Mouse (Mus musculus) heart, postnatal 25 days (tissue): ENCODE results near the gene Cluh. TPM values are rescaled to one million over a fixed set of nuclear protein-coding genes. Genes with fewer than 3 reads are reported as not detected.

Experiments used
- DNase-seq: peaks from one replicate; pipeline ENCODE4 v3.0.0; 2022; ENCODE audit warnings: low spot score
- intact Hi-C: fragments of 180-260 bp; cut with DNase I; formaldehyde crosslinking; loops from one replicate; pipeline ENCODE4 v1.15.1; 2025
- total RNA-seq, 2 experiments: library from RNA; stranded (reverse); gene quantifications; 2 replicates each; pipeline ENCODE4 v1.2.3; 2021

The Cluh gene
- total RNA-seq, 2 experiments from 2014 or later, result 208 to 227 TPM

DNA sequence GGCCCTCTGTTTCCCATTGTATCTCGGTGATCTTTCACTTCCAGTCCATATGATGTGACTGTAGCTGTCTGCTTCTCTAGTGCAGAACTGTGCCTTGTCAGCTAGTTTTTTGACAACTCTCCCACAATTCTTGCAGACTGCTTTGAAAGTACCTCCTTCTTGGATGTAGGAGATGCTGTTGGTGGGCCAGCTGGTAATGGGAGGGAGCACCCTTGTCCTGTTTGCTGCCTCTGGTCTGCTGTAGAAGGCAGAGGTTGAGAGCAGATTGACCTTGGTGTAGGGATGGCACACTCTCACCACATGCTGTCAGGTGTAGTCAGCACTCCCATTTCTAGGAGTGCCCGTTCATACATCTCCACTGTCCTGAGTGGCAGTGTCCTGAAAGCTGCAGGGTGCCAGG, 19.7 kb downstream of the Cluh start:
- intact Hi-C loops, result no loop called here
- no peak for DNase-seq

DNA sequence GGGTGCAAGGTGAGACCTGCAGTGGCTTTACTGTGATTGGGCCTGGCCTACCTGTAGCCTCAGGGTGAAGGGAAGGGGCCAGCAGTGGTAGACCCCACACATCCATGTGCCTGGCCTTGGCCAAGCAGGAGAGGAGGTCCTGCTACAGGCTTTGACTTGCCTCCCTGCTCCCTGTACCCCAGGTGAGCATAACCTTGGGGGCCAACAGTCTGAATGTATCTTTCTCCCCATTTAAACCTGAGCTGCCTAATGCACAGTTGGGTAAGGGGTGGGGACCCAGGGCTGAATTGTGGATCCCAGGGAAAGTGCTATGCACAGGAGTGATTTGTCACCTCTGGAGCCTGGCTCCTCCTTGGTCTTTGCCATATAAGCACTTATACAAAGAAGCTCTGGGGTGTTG, 20.9 kb downstream of the Cluh start:
- intact Hi-C loops, result no loop called here
- no peak for DNase-seq

DNA sequence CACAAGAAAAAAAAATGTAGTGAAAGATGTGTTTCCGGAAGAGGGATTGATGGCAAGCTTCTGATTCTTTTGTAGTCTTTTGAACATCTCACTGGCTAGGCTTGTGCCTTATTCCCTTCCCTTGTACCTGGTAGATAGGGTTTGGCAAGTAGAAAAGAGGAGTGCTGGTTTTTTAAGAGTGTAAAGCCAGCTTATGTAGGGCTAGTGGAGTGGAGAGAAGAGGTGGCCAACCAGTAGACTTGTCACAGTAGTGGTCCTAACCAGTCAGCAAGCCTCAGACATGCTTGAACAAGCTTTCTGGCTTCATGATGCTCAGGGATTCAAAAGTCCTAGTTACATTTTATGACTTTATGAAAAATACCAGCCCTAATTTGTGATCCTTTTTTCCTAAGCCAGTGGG, 21.7 kb downstream of the Cluh start:
- intact Hi-C loops, result no loop called here

DNA sequence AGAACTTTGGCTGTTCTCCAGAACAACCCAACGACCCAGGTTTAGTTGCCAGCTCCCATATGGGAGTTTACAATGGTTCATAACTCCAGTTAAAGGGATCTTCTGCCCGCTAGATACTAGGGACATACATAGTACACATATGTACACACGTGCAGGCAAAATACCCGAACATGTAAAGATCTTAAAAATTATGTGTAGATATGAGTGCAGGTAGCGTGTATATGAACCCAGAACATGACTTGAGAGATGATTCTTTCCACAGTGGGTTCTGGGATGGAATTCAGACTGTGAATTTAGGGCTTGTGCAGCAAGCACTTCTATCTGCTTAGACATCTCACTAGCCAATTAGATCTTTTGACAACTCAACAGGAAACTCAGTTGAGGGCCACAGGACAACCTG, 22.5 kb downstream of the Cluh start:
- intact Hi-C loops, result no loop called here
- no peak for DNase-seq

More for the DNA sequence above, 21.7 kb downstream of the Cluh start:
- DNase-seq, result no peak

DNA sequence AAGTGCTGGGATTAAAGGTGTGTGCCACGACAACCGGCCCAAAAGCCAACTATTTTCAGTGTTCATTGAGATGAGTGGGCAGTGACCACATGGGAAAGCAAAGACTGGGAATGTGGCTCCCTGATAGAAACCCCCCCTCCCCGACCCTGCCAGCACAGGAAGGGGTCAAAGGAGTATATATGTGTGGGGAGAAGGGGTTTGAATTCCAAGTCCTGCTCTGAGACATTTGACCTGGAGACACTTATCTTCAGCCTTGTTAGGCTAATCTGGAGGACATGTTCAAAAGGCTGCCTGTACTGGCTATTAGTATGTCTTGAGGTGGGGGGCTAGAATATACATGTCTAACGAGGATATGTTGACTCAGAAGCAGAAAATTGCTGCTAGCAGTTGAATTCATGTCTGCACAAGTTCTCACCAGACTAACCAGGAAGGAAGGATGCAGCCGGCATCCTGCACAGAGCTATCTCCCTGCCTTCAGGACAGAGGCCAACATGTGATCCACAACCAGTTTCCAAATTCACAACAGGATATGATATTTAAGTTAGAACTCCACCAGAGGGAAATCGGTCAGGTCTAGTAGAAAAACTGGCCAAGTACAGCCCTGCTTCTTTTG, 23.7 kb downstream of the Cluh start:
- intact Hi-C loops, result no loop called here
- no peak for DNase-seq

DNA sequence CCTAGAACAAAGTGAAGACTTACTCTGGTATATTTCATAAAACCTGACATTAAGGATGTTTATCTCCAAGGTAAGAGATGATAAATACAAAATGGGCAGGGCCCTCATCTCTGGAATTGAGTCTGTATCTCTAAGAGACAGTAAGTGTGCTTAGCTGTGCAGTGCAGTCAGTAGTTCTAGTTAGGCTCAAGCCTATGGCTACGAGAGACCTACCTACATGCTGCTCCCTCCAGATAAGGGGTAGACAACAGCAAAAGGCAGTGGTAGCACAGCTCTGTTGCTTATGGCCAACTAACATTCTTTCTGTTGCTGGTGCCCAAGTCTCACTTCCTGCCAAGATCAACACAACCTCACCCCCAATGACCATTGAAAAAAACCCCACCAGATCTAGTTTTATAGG, 24.3 kb downstream of the Cluh start:
- intact Hi-C loops, result no loop called here
- no peak for DNase-seq

DNA sequence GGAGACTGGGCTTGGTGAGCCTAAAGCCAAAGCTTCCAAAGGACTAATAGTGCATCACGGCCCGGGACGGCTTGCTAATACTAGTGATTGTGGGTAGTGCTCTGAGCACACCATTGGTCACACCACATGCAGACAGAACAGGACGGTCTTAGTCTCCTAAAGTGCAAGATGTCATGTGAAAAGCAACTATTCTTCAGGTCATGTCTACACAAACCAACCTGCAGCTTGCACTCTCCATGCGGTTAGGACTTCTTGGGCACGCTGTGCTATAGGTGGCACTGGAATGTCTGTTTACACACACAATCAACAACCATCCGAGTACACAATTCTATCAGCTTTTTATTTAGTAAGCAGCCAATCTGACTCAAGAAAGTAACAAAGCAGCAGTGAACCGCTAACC, 25.4 kb downstream of the Cluh start:
- intact Hi-C loops, result no loop called here

DNA sequence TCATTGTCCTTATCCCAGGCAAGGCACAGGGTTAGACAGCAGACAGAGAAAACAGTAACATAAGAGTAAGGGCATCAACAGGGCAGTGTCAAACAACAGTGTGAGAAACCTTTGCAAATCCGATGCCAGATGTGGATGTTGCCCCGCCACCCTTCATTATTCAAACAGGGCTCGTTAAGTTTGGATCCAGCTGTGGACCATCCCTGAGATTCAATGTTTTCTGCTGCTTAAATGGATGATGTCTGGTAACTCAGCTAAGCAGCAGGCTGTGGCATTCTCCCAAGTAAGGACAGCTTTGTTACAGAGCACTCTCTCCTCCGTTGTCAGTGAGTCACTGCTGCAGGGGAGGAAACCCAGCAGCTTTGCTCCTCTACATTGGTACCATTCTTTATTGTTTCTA, 25.9 kb downstream of the Cluh start:
- DNase-seq, result no peak
- intact Hi-C loops, result no loop called here

More for the DNA sequence above, 25.4 kb downstream of the Cluh start:
- DNase-seq, result no peak

DNA sequence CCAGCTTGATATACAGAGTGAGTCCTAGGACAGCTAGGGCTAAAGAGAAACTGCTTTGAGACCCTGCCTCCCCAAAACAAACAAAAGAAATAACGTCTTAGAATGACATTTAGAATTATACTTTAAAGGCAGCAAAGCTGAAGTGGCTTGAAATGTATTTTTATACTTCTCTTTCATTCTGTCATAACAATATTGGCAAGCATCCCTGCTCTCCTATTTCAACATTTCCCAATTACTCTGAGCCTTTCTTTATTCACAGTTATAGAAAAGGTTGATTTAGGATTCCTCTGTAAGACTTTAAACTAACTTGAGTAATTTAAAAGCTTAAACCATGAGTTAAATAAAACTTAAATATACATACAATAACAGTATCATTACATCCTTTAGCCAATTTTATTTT, 42.9 kb downstream of the Cluh start:
- no peak for DNase-seq
- intact Hi-C loops, result no loop called here

DNA sequence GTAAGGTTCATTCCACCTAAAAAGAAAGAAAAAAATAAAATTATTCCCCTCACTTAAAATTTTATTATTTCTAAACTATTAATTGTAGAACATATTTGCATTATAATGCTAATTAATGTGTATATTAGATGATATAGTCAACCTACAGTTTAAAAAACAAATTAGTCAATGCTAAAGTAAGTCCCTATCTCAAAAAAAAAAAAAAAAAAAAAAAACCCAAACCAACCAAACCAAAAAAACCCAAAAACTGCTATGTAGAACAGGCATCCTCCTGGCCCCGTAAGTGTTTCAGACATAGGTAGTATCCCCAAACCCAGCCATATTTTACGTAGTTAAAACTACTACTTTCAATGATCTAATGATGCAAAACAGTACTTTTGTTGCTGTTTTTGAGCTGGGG, 50.2 kb downstream of the Cluh start:
- intact Hi-C loops, result loop anchor here (5.0 kb wide), 1 partner anchor 73 kb away; the partner anchor contains the start of gene Mettl16
- no peak for DNase-seq

DNA sequence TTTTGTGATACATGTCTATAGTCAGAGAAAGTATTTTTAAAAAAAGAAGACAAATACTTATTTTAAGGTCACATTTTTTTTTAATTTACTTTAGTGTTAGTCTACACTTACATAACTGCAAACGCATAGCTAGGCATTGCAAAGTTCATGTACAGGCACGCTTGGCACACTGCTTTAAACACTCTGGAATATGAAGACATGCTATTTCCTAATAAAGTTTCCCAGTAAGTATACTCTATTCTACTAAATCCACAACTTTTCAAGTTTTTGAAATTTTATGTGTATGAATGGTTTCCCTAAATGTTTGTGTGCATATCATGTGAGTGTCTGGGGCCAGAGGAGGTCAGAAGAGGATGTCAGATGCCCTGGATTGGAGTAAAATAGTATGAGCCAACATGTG, 54.8 kb downstream of the Cluh start:
- DNase-seq, result no peak
- intact Hi-C loops, result no loop called here

DNA sequence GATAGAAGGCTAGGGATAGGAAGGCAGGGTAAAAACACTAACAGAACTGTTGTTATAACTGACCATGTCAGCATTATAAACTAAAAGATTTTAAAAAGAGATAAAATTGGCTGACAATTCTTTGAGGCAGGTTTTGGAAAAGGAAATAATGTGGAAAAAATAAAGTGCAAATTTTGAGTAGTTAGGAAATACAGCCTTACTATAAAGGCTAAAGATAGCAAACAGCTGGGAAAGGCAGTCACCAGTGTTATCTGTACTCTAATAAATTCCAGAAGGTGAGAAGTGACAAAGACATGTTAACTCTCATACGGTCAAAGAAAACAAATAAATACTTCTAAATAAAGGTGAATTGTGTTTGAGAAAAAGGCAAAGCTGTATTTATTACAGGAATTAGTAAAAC, 59.5 kb downstream of the Cluh start:
- no peak for DNase-seq
- intact Hi-C loops, result no loop called here

DNA sequence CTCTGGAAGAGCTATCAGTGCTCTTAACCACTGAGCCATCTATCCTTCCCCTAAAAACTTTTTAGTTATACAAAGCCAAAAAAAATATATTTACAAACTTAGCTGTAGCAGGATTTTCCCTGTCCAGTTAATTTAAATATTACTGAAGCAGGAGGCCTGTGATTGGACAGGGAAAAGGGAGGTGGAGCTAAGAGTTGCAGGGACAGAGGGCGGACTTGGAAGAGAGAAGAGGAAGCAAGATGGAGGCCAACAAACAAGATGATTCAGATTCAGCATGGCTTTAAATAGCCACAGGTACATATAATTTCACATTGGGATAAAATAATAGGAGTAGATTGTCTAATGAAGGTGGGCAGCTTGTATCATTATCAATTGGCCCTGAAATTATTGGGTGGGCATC, 61.4 kb downstream of the Cluh start:
- no peak for DNase-seq
- intact Hi-C loops, result no loop called here

DNA sequence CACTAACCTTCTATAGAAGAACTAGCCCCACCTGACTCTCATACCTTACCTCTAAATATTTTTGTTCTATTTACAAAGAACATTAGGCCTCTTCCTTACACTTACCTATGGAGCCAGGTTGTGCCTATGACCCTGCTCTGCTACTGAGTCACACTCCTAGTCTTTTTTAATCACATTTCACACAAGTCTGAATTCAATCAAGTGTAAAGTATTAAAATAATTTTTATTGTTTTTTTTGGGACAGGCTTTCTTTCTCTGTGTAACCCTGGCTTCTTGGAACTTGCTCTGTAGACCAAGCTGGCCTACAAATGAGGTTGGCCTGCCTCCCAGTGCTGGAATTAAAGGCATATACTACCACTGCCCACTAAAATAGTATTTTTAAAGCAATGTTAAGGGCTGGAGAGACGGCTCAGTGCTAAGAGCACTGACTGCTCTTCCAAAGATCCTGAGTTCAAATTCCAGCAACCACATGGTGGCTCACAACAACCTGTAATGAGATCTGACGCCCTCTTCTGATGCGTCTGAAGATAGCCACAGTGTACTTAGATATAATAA, 66.8 kb downstream of the Cluh start:
- intact Hi-C loops, result no loop called here
- no peak for DNase-seq

Other genes with a start within 250 kb of the Cluh start
- 10 to 100 TPM; 85.8 to 86.8 TPM for gene Rap1gap2, start 38.6 kb upstream of the Cluh start, total RNA-seq
- under 1 TPM; 0.47 to 0.59 TPM for gene Ccdc92b, start 29.9 kb upstream of the Cluh start, total RNA-seq
- gene Pafah1b1, start 75.2 kb downstream of the Cluh start, total RNA-seq, result 100 to 1,000 TPM; 206 to 224 TPM
- 10 to 100 TPM; 14.0 to 15.1 TPM for gene Mettl16, start 121.3 kb downstream of the Cluh start, total RNA-seq
- gene Mnt, start 181.4 kb downstream of the Cluh start, total RNA-seq, result 10 to 100 TPM in 1 of 2 experiments, 1 to 10 TPM in 1; 9.8 to 10.6 TPM
- gene Sgsm2, start 247.6 kb downstream of the Cluh start, total RNA-seq, result 1 to 10 TPM; 4.8 to 6.7 TPM
- gene Tsr1, start 248.6 kb downstream of the Cluh start, total RNA-seq, result 10 to 100 TPM; 15.6 to 17.0 TPM